Mouse (Mus musculus) erythroblast, embryonic 14.5 days (primary cell): ENCODE results near the gene Pts. TPM values are rescaled to one million over a fixed set of nuclear protein-coding genes. Genes with fewer than 3 reads are reported as not detected.

ENCODE experiments used
- H3K27me3 ChIP-seq: 2 replicates; pipeline ENCODE4 v1.6.1; 2012; ENCODE audit warnings: inconsistent platforms; ENCODE audit not compliant: control insufficient read depth
- H3K36me3 ChIP-seq: 2 replicates; pipeline ENCODE4 v1.6.1; 2012; ENCODE audit warnings: mild to moderate bottlenecking, inconsistent platforms; ENCODE audit not compliant: control insufficient read depth
- H3K4me1 ChIP-seq: 2 replicates; pipeline ENCODE4 v1.6.1; 2012; ENCODE audit warnings: inconsistent platforms; ENCODE audit not compliant: control insufficient read depth
- H3K4me3 ChIP-seq: replicated peaks from 2 replicates; pipeline ENCODE3; 2012; ENCODE audit warnings: moderate library complexity, mild to moderate bottlenecking, inconsistent platforms
- H3K9me3 ChIP-seq: 2 replicates; pipeline ENCODE4 v1.6.1; 2012; ENCODE audit warnings: low read length, inconsistent platforms, mixed read lengths; ENCODE audit not compliant: control insufficient read depth
- GATA1 ChIP-seq: IDR thresholded peaks from 2 replicates; pipeline ENCODE4 v1.6.1; 2012; ENCODE audit warnings: low read length, inconsistent platforms, mixed read lengths
- TAL1 ChIP-seq: IDR thresholded peaks from 3 replicates; pipeline ENCODE4 v1.6.1; 2012; ENCODE audit warnings: low read length, inconsistent platforms, mixed read lengths
- polyA plus RNA-seq: library from polyadenylated mRNA; stranded (reverse); fragments of >175 nt; gene quantifications from 2 replicates; pipeline ENCODE4 v1.2.3, GENCODE M21; 2012

Gene Pts
- polyA plus RNA-seq, 1 experiment: 0.35 TPM

GRCm38 (mm10) chr9:50536603-50537135 lies 8.1 kb upstream of the Pts start:
- H3K4me3 ChIP-seq: no peak overlapping the region
- H3K4me1 ChIP-seq: peaks cover 3% of the 10 kb centered on the region
- H3K9me3 ChIP-seq: no peaks in the 10 kb centered on the region
- H3K27me3 ChIP-seq: no peaks in the 10 kb centered on the region
- TF ChIP-seq TAL1: no peak
- no peak for TF ChIP-seq GATA1
- H3K36me3 ChIP-seq: no peaks in the 10 kb centered on the region

GRCm38 (mm10) chr9:50535930-50536329 lies 7.4 kb upstream of the Pts start:
- Histone ChIP-seq H3K4me3 (no peak overlapping the region), H3K36me3 (no peaks in the 10 kb centered on the region), H3K27me3 (no peaks in the 10 kb centered on the region), H3K9me3 (no peaks in the 10 kb centered on the region), H3K4me1 (peaks cover 3% of the 10 kb centered on the region)
- TF ChIP-seq GATA1 (no peak), TAL1 (no peak)

- no peaks in the 10 kb centered on the region for H3K36me3 ChIP-seq
- no peak overlapping the region for H3K4me3 ChIP-seq
- H3K4me1 ChIP-seq: peaks cover 5% of the 10 kb centered on the region
Measured at GRCm38 (mm10) chr9:50533791-50534190, 5.3 kb upstream of the Pts start.

GRCm38 (mm10) chr9:50533328-50533727 lies 4.8 kb upstream of the Pts start:
- Histone ChIP-seq H3K9me3 (no peaks in the 10 kb centered on the region), H3K27me3 (no peaks in the 10 kb centered on the region), H3K36me3 (no peaks in the 10 kb centered on the region), H3K4me1 (peaks cover 6% of the 10 kb centered on the region), H3K4me3 (peak overlapping the region; percentile 19)
- TF ChIP-seq GATA1: no peak
- no peak for TF ChIP-seq TAL1

More at GRCm38 (mm10) chr9:50533791-50534190, 5.3 kb upstream of the Pts start:
- H3K9me3 ChIP-seq: no peaks in the 10 kb centered on the region
- no peaks in the 10 kb centered on the region for H3K27me3 ChIP-seq
- TF ChIP-seq GATA1: no peak
- no peak for TF ChIP-seq TAL1

GRCm38 (mm10) chr9:50530890-50531289 lies 2.4 kb upstream of the Pts start:
- no peaks in the 10 kb centered on the region for H3K9me3 ChIP-seq
- TF ChIP-seq TAL1 (no peak), GATA1 (no peak)

GRCm38 (mm10) chr9:50527860-50528259 lies 664 bp downstream of the Pts start:
- peaks cover 16% of the 10 kb centered on the region for H3K36me3 ChIP-seq
- peaks cover 16% of the 10 kb centered on the region for H3K4me1 ChIP-seq
- H3K27me3 ChIP-seq: no peaks in the 10 kb centered on the region
- TF ChIP-seq TAL1: no peak
- H3K4me3 ChIP-seq: peak overlapping the region; percentile 78
- H3K9me3 ChIP-seq: no peaks in the 10 kb centered on the region

More at GRCm38 (mm10) chr9:50530890-50531289, 2.4 kb upstream of the Pts start:
- peaks cover 19% of the 10 kb centered on the region for H3K4me1 ChIP-seq
- H3K4me3 ChIP-seq: no peak overlapping the region
- no peaks in the 10 kb centered on the region for H3K36me3 ChIP-seq
- no peaks in the 10 kb centered on the region for H3K27me3 ChIP-seq

GRCm38 (mm10) chr9:50525585-50525984 lies 2.9 kb downstream of the Pts start:
- no peaks in the 10 kb centered on the region for H3K9me3 ChIP-seq
- H3K4me1 ChIP-seq: peaks cover 16% of the 10 kb centered on the region
- peaks cover 26% of the 10 kb centered on the region for H3K36me3 ChIP-seq
- H3K27me3 ChIP-seq: no peaks in the 10 kb centered on the region
- TF ChIP-seq GATA1 (no peak), TAL1 (no peak)
- no peak overlapping the region for H3K4me3 ChIP-seq

- H3K9me3 ChIP-seq: no peaks in the 10 kb centered on the region
- TF ChIP-seq GATA1: no peak
- no peak for TF ChIP-seq TAL1
- no peaks in the 10 kb centered on the region for H3K27me3 ChIP-seq
- peaks cover 16% of the 10 kb centered on the region for H3K4me1 ChIP-seq
- H3K36me3 ChIP-seq: peaks cover 29% of the 10 kb centered on the region
- H3K4me3 ChIP-seq: no peak overlapping the region
Measured at GRCm38 (mm10) chr9:50524936-50525335, 3.6 kb downstream of the Pts start.

GRCm38 (mm10) chr9:50522574-50522973 lies 6.0 kb downstream of the Pts start:
- no peaks in the 10 kb centered on the region for H3K27me3 ChIP-seq
- H3K4me3 ChIP-seq: no peak overlapping the region
- no peaks in the 10 kb centered on the region for H3K9me3 ChIP-seq
- H3K4me1 ChIP-seq: peaks cover 7% of the 10 kb centered on the region
- no peak for TF ChIP-seq GATA1
- H3K36me3 ChIP-seq: peaks cover 29% of the 10 kb centered on the region

- Histone ChIP-seq H3K27me3 (no peaks in the 10 kb centered on the region), H3K9me3 (no peaks in the 10 kb centered on the region), H3K36me3 (peaks cover 29% of the 10 kb centered on the region), H3K4me3 (no peak overlapping the region), H3K4me1 (no peaks in the 10 kb centered on the region)
- TF ChIP-seq TAL1 (no peak), GATA1 (no peak)
Measured at GRCm38 (mm10) chr9:50521562-50521961, 7.0 kb downstream of the Pts start.
